Mouse (Mus musculus): ENCODE results near the gene Gm20449. TPM values are rescaled to one million over a fixed set of nuclear protein-coding genes. Genes with fewer than 3 reads are reported as not detected.

Gene Gm20449
- polyA plus RNA-seq (2012), result not detected in 2 replicates

DNA sequence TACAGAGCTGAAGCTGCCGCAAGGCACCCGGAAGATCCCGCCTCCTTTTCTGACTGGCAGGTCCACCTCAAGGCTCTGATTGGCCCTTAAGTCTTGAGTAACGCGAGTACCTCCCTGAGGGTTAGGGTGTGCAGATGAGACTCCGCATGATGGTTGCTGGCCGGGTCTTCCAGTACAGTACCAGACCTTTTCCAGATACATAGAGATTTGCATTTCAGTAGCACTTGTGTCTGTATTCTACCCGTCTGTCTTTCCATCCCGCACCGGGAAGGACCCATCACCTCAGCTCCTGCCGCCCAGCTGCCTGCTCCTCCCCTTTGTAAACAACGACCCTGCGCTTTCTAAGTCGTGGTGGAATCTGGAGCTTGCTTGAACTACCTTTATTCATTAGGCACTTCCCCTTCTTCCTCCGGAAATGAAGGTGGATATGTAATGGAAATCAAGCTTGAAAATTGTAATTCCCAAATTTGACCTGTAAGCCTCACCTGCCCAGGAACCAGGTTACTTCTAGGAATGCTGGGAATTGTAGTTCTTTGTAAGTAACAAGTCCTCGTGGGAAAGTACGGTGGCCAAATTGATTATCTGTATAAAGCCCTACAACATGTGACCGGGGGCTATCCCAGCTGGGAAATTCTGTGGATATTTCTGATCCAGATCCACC is at the start of gene Gm20449, which contains the start of gene AW146154:
Gene Gm20449, minus strand, starts transcription at position 29 of the 661 bp plus-strand sequence.
Gene AW146154, minus strand, starts transcription at position 502 of the 661 bp plus-strand sequence.

DNA sequence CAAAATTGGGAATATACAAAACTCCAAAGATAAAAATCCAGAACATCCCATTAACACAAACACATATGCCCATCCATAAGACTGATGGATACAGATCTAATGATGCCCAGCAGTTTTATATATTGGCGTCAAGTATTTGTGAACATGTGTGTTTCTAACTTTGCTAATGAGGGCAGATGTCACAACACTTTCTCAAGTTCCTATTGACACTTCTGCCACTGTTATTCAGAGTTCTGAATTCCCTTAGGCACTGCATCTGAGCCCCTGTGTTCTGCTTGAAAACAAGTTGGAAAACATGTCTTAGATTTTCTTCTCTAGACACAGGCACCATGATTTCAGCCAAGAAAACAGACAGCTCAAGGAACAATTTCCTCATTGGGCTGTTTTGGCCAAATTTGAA is 50.6 kb downstream of the Gm20449 start, which contains the start of gene Vmn2r57:
Gene Vmn2r57, minus strand, starts transcription at position 101 of the 400 bp plus-strand sequence.

GRCm38 (mm10) chr7:41393048-41393971 is 105.9 kb downstream of the Gm20449 start, which contains the start of gene AI987944:
Gene AI987944 (minus strand): TSS chr7:41393379.

Other genes starting within 250 kb of the Gm20449 start
- gene AI987944, start 106.0 kb downstream of the Gm20449 start, polyA plus RNA-seq (2012), result 0.30 and 0.36 TPM in 2 replicates
- not detected in 2 replicates for gene Vmn2r57, start 50.7 kb downstream of the Gm20449 start, polyA plus RNA-seq (2012)
- gene AW146154, start 473 bp upstream of the Gm20449 start, polyA plus RNA-seq (2012), result 0.15 and 0.21 TPM in 2 replicates
- not detected in 2 replicates for gene Gm6871, start 74.2 kb upstream of the Gm20449 start, polyA plus RNA-seq (2012)
- gene 2610021A01Rik, start 99.8 kb upstream of the Gm20449 start, polyA plus RNA-seq (2012), result 0.48 and 0.53 TPM in 2 replicates
- gene Zfp788, start 133.8 kb upstream of the Gm20449 start, polyA plus RNA-seq (2012), result 0.29 and 0.37 TPM in 2 replicates